Mouse (Mus musculus): ENCODE measurements around the gene Asb11. TPM values are rescaled to one million over a fixed set of nuclear protein-coding genes. Genes with fewer than 3 reads are reported as not detected.
A peak's percentile ranks its signal among the peaks of the same experiment; 100 is the strongest.

Asb11 gene
- total RNA-seq, 2 experiments from 2014 or later, result 141 to 190 TPM

DNA sequence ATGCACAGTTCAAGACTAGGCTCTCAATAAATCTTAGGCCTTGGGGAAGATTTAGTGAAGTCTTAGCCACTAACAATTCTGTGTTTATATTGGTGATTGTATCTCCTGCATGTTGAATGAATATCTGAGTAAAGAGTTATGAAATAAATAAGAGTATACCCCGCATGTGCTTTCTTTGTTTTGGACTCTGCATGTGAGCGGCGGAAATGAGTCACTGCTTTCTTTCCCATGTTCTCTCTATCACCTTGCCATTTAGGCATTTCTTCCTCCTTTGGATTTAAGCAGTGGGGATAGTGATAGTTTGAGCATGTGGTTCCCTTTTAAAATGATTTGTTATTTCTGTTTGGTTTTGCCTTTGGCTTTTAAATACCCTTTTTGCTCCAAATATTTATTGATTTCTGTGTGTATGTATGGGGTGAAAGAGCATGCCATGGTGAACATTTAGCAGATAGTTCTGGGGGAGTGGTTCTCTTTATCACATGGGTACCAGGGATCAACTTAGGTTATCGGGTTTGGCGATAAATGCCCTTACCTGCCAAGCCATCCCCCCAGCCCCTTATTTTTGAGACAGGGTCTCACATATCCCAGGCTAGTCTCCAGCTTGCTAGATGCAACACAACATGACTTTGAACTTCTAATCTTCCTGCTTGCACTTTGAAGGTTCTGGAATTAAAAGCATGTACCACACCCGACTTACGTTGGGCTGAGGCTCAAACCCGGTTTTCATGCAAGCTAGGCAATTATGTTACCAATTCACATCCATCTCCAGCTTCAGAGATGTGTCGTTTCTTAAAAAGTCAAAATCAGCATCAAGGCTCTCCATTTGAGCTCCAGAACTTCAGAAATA, 10.3 kb downstream of the Asb11 start:
- intact Hi-C loops (cut with DNase I), result loop anchor here (5.0 to 10.0 kb wide), 2 partner anchors 142 to 265 kb away; no protein-coding TSS in a partner anchor
- TF ChIP-seq CTCF (IDR thresholded peaks at IDR 0.05), result no peak
- no peak overlapping the region for H3K27ac ChIP-seq

DNA sequence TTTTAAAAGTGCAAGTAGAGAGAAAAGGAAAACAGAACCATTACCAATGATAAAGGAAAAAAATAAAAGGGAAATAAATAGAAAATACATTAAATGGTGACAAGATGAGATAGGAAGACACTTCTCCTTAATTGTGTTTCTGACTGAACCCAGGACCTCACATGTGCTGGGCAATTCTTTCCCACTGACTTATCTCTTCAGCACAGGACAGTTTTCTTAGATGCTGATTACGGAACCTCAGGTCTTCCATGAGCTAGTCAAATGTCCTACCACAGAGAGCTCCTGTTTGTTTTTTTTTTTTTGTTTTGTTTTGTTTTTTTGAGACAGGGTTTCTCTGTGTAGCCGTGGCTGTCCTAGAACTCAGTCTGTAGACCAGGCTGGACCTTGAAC, 10.9 kb downstream of the Asb11 start:
- intact Hi-C loops (cut with DNase I), result loop anchor here (5.0 to 10.0 kb wide), 2 partner anchors 143 to 265 kb away; no protein-coding TSS in a partner anchor

More for the DNA sequence above, 10.3 kb downstream of the Asb11 start:
- no peak for DNase-seq
- H3K4me3 ChIP-seq, result no peak overlapping the region

DNA sequence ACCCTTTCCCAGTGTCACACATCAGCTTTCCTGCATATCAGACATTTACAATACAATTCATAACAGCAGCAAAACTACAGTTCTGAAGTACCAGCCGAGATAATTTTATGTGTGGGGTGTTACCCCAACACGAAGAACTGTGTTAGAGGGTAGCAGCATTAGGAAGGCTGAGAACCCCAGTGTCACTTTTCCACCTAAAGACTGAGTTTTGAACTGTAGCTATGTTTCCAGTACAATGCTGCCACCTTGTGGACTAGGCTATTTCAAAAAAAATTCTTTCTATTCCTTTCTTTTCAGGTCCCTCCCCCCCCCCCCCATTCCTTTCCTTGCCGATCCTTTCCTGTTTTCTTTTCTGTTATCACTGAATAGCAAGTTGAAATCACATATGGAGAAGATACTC, 12.4 kb downstream of the Asb11 start:
- TF ChIP-seq CTCF (IDR thresholded peaks at IDR 0.05), result peak; percentile 54
- no peak for DNase-seq
- Histone ChIP-seq H3K27ac (no peak overlapping the region), H3K4me3 (no peak overlapping the region)
- intact Hi-C loops (cut with DNase I), result loop anchor here (5.0 to 10.0 kb wide), 2 partner anchors 144 to 267 kb away; no protein-coding TSS in a partner anchor

More for the DNA sequence above, 10.9 kb downstream of the Asb11 start:
- no peak overlapping the region for H3K4me3 ChIP-seq
- TF ChIP-seq CTCF (IDR thresholded peaks at IDR 0.05), result no peak
- H3K27ac ChIP-seq, result no peak overlapping the region
- no peak for DNase-seq

DNA sequence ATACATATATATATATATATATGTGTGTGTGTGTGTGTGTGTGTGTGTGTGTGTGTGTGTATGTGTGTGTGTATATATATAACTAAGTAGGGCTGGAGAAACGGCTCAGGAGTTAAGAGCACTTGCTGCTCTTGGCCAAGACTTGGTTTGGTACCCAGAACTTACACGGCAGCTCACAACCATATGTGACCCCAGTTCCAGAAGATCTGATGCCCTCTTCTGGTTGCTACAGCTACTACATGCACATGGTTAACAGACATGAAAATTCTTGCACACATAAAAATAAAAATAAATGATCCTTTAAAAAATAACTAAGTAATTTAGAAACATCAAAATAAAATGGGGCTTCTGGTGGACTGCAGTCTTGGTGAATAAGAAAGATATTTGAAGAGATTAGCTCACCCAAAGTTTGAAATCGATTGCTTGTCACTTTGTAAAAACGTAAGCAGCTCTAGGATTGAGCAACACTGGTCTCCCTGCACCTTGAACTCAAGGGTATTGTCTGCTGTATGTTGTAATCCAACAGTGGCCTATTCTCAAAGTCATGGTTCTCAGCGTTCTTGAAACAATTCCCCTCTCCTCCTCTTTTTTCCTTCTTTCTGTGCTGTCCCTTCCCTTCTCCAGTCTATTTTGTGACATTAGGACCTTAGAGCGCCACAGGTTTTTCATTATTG, 22.5 kb downstream of the Asb11 start:
- TF ChIP-seq CTCF (IDR thresholded peaks at IDR 0.05), result peak; percentile 37; the same call in 1 of the 2 replicates
- Histone ChIP-seq H3K27ac (no peak overlapping the region), H3K4me3 (no peak overlapping the region)
- no peak for DNase-seq
- intact Hi-C loops (cut with DNase I), result no loop called here

DNA sequence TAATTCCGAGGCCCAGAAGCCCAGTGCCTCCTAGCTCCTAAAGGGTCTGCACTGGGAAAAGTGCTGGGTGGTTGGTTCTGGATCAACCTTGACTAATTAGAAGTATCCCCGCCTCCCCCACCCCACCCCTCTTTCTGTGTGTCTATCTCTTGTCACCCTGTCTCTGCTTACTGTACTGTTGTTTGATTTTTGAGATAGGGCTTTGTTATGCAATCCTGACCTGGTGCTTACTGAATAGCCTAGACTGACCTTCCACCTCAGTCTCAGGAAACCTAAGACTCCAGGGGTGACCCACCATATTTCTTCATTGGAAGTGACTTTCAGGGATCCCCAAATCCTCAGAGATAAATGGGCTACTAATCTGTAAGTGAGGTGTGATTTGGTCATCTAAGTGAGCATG, 65.5 kb downstream of the Asb11 start:
- TF ChIP-seq CTCF (IDR thresholded peaks at IDR 0.05), result no peak
- intact Hi-C loops (cut with DNase I), result no loop called here
- H3K4me3 ChIP-seq, result no peak overlapping the region
- H3K27ac ChIP-seq, result no peak overlapping the region
- no peak for DNase-seq

DNA sequence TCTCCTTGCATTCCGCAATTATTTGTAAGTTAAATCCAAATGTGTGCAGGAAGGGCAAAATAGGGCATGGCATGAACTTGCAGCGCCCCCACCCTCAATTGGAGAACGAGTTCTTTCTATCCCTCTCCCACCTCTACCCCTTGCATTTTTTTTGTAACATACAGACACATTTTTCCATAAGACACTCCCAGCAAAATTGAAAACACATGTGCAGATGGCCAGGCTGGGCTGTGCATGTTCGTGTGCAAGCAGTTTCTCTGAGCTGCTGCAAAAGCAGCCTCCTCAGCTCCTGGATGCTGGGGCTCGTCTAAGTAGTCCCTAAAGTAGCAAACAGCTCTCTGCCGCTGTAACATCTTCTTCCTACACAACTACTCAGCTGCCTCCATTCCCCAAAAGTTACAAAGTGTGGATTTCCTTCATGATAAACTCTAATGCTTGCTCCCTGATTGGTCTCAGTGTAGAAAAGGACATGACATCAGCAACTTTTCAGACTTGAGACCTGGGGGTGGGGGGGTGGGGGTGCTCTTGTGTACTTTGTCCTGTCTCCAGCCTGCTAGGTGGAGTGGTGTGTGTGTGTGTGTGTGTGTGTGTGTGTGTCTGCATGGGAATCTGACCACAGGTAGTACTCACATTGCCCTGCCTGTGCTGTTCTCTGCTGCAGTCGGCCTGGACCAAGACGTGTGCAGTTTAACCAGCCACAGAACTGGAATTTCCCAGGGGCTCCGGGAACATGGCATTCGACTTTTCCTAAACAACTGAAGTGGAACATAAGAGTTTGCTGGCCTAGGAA, 69.1 kb downstream of the Asb11 start, which contains the start of gene Asb9:
Gene Asb9 (plus strand): TSS at position 619 of the 790 bp plus-strand sequence.
- no peak for DNase-seq
- TF ChIP-seq CTCF (IDR thresholded peaks at IDR 0.05), result no peak
- Histone ChIP-seq H3K4me3 (no peak within 1 kb of the TSS), H3K27ac (no peak within 1 kb of the TSS)
- intact Hi-C loops (cut with DNase I), result no loop called here

DNA sequence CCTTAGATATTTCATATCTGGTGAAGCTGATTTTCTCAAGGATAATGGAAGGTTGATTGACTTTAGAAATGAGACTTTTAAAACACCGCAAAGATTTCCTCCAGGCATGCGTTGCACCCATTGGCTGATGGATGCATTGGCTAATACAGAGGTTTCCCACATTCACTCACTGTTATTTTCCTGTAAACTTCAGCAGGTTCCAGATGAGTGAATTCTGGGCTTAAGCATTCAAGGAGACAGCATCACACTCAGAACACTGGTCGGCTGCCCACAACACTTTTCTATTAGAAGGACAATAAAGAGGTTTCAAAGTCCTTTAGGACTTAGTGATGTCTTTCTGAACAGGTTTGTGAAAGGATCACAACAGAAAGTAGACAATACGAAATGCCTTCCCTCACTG, 70.3 kb downstream of the Asb11 start:
- DNase-seq, result no peak
- no peak for TF ChIP-seq CTCF (IDR thresholded peaks at IDR 0.05)
- Histone ChIP-seq H3K27ac (no peak overlapping the region), H3K4me3 (no peak overlapping the region)
- intact Hi-C loops (cut with DNase I), result no loop called here

DNA sequence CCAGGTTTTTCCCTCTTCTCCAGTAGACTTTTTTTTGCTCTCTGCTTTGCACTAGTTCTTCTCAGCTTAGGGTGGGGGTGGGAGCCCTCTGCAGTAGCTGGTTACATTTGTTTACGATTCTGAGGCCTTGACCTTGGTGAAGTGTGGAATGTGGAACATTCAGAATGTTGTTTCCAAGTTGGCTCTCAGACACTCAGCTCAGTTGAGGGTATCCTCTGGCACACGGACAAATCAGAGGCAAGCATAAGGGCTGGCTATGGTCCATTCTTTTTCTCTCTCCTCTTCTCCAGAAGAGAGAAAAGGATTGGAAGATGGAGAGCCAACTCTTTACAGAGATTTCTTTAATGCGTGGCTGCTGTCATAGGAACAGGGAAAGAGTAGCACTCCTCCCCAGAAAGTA, 71.9 kb downstream of the Asb11 start:
- intact Hi-C loops (cut with DNase I), result no loop called here

More for the DNA sequence above, 71.9 kb downstream of the Asb11 start:
- Histone ChIP-seq H3K27ac (no peak overlapping the region), H3K4me3 (no peak overlapping the region)
- DNase-seq, result no peak
- no peak for TF ChIP-seq CTCF (IDR thresholded peaks at IDR 0.05)

Other genes starting within 250 kb of the Asb11 start
- gene Bmx, start 178.8 kb upstream of the Asb11 start, total RNA-seq (2021), result under 1 TPM; 0.08 to 0.28 TPM
- 1 to 10 TPM; 4.6 to 7.0 TPM for gene Pir, start 167.6 kb upstream of the Asb11 start, total RNA-seq (2021)
- 1 to 10 TPM; 2.6 to 2.7 TPM for gene Vegfd, start 63.6 kb upstream of the Asb11 start, total RNA-seq (2021)
- 1 to 10 TPM; 1.6 to 2.1 TPM for gene Piga, start 17.2 kb upstream of the Asb11 start, total RNA-seq (2021)
- not detected for gene Asb9, start 69.3 kb downstream of the Asb11 start, total RNA-seq (2021)

Measured in gastrocnemius, adult 2 months (tissue).